Mouse (Mus musculus) G1E (cell line): ENCODE data around the gene Slc20a1. TPM values are rescaled to one million over a fixed set of nuclear protein-coding genes. Genes with fewer than 3 reads are reported as not detected.
A peak's percentile ranks its signal among the peaks of the same experiment; 100 is the strongest.

Experiments used
- ATAC-seq: 2 replicates; pipeline ENCODE4 v1.8.0; 2016; ENCODE audit warnings: mild to moderate bottlenecking; ENCODE audit not compliant: insufficient number of reproducible peaks, poor library complexity, low FRiP score, severe bottlenecking; ENCODE audit errors: extremely low read depth
- DNase-seq: peaks from one replicate; pipeline ENCODE4 v3.0.0; 2012; ENCODE audit warnings: low spot score
- H3K27me3 ChIP-seq: 2 replicates; pipeline ENCODE4 v1.6.1; 2012; ENCODE audit warnings: mild to moderate bottlenecking, low read length, inconsistent platforms; ENCODE audit not compliant: insufficient read depth
- H3K36me3 ChIP-seq: replicated peaks from 2 replicates; pipeline ENCODE3; 2012; ENCODE audit warnings: mild to moderate bottlenecking, inconsistent platforms
- H3K4me1 ChIP-seq: 2 replicates; pipeline ENCODE4 v1.6.1; 2012; ENCODE audit warnings: low read depth, low read length, inconsistent platforms, mixed read lengths; ENCODE audit not compliant: insufficient read depth
- H3K4me3 ChIP-seq: 2 replicates; pipeline ENCODE4 v1.5.1; 2012; ENCODE audit warnings: low read depth, mild to moderate bottlenecking, inconsistent platforms, low read length, moderate library complexity, mixed read lengths
- H3K9me3 ChIP-seq: replicated peaks from 2 replicates; pipeline ENCODE4 v1.6.1; 2012; ENCODE audit warnings: inconsistent platforms
- CTCF ChIP-seq: IDR thresholded peaks from 2 replicates; pipeline ENCODE4 v1.5.1; 2012; ENCODE audit warnings: low read depth, low read length, inconsistent platforms, mixed read lengths
- GATA1 ChIP-seq: IDR thresholded peaks from 2 replicates; pipeline ENCODE4 v1.6.1; 2012; ENCODE audit warnings: borderline replicate concordance, low read length, inconsistent platforms, mixed read lengths
- GATA2 ChIP-seq: IDR thresholded peaks from 2 replicates; pipeline ENCODE4 v1.6.1; 2012; ENCODE audit warnings: low read depth, low read length, inconsistent platforms, borderline replicate concordance
- POLR2AphosphoS5 ChIP-seq: IDR thresholded peaks from 2 replicates; pipeline ENCODE4 v1.6.1; 2012; ENCODE audit warnings: low read depth, low read length, inconsistent platforms; ENCODE audit not compliant: insufficient replicate concordance
- TAL1 ChIP-seq: conservative IDR thresholded peaks from 2 replicates; pipeline ENCODE4 v1.6.1; 2012; ENCODE audit warnings: low read depth, low read length, inconsistent platforms, mixed read lengths
- polyA plus RNA-seq: library from polyadenylated mRNA; stranded (reverse); fragments of >175 nt; gene quantifications from 2 replicates; pipeline ENCODE4 v1.2.3, GENCODE M21; 2012
- total RNA-seq, 2 experiments: library from RNA; stranded (forward) in 1 of 2; stranded (reverse) in 1 of 2; fragments of 200-1000 nt in 1 of 2; fragments of >200 nt in 1 of 2; fragmentation: Nextera tagmentation in 1 of 2; gene quantifications; 2 replicates each; pipeline ENCODE4 v1.2.3; 2014 to 2017

Slc20a1 gene
- total and polyA plus RNA-seq, 3 experiments: 31.6 to 88.4 (median 47.7) TPM

DNA sequence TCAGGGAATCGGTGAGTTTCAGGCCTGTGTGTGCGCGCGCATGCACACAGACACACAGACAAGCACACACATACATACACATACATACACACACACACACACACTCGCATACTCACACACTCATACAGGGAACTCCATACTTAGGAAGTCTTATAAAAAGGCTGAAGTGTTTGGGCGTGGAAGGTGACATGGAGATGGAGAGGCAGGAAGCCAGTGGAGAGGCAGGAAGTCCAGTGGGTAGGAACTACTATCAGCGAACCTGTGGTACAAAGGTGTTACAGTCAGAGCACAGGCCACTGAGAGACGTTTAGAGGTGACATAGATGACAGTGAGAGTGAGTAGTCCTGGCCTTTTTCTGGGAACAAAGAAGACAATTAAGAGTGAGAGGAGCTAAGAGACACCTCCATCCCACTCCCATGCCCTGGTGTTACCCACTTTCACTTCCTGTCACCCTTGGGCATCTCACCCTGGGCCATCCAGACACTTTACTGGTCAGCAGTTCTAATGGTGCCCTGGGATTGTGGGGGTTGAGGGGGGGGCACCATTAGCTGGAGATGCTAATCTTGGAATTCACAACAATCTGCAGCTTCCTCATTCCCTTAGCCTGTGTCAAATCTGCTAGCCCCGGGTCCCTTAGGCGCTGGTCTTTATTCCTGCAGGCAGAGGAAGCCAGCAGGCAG, 12.8 kb upstream of the Slc20a1 start:
- peaks cover 27% of the 10 kb centered on the region for H3K4me1 ChIP-seq
- no peaks in the 10 kb centered on the region; the same call in 1 of the 2 replicates for H3K27me3 ChIP-seq
- no peaks in the 10 kb centered on the region for H3K36me3 ChIP-seq
- TF ChIP-seq CTCF: no peak
- no peak for ATAC-seq
- no peak for DNase-seq
- H3K4me3 ChIP-seq: no peak overlapping the region
- H3K9me3 ChIP-seq: peaks cover 5% of the 10 kb centered on the region

GRCm38 (mm10) chr2:129186291-129186919, 12.2 kb upstream of the Slc20a1 start:
- no peak for ATAC-seq
- H3K4me3 ChIP-seq: no peak overlapping the region

GRCm38 (mm10) chr2:129192392-129193150, 6.0 kb upstream of the Slc20a1 start:
- ATAC-seq (no peak), DNase-seq (no peak)
- H3K4me1 ChIP-seq: peaks cover 12% of the 10 kb centered on the region
- H3K27me3 ChIP-seq: no peaks in the 10 kb centered on the region
- H3K4me3 ChIP-seq: no peak overlapping the region
- H3K9me3 ChIP-seq: peaks cover 5% of the 10 kb centered on the region
- TF ChIP-seq GATA1 (no peak), CTCF (no peak), GATA2 (no peak), POLR2AphosphoS5 (no peak), TAL1 (no peak)
- H3K36me3 ChIP-seq: no peaks in the 10 kb centered on the region

More at GRCm38 (mm10) chr2:129186291-129186919, 12.2 kb upstream of the Slc20a1 start:
- no peak for DNase-seq
- no peak for TF ChIP-seq GATA2
- no peak for TF ChIP-seq TAL1
- TF ChIP-seq POLR2AphosphoS5: no peak
- no peak for TF ChIP-seq GATA1
- no peak for TF ChIP-seq CTCF
- Histone ChIP-seq H3K27me3 (no peaks in the 10 kb centered on the region; the same call in 1 of the 2 replicates), H3K9me3 (peaks cover 5% of the 10 kb centered on the region), H3K36me3 (no peaks in the 10 kb centered on the region), H3K4me1 (peaks cover 27% of the 10 kb centered on the region)

- Histone ChIP-seq H3K27me3 (no peaks in the 10 kb centered on the region), H3K9me3 (no peaks in the 10 kb centered on the region), H3K4me3 (no peak overlapping the region), H3K36me3 (peaks cover 17% of the 10 kb centered on the region), H3K4me1 (peaks cover 35% of the 10 kb centered on the region)
- TF ChIP-seq GATA2 (no peak), POLR2AphosphoS5 (no peak), CTCF (no peak), TAL1 (no peak), GATA1 (no peak)
- no peak for DNase-seq
- ATAC-seq: no peak
These were observed 2.2 kb upstream of the Slc20a1 start for GRCm38 (mm10) chr2:129196317-129196716.

DNA sequence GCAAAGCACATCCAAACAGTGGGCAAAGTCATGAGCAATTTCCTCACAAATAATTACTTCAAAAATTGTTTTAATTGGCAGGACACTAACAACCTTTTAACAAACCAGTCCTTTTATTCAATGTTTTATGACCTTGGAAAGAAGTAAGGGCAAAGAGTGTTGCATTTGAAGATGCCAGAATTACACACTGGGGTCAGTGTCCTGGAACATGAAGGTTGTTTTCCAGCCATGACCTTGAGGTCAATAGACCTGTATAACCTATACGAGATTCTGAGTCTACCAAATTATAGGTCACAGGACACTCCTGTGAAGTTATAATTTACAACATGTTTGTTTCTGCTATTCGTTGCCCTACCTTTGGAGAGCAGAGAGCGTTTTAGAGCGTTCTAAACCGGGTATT, 1.4 kb upstream of the Slc20a1 start:
- H3K4me1 ChIP-seq: peaks cover 41% of the 10 kb centered on the region

DNA sequence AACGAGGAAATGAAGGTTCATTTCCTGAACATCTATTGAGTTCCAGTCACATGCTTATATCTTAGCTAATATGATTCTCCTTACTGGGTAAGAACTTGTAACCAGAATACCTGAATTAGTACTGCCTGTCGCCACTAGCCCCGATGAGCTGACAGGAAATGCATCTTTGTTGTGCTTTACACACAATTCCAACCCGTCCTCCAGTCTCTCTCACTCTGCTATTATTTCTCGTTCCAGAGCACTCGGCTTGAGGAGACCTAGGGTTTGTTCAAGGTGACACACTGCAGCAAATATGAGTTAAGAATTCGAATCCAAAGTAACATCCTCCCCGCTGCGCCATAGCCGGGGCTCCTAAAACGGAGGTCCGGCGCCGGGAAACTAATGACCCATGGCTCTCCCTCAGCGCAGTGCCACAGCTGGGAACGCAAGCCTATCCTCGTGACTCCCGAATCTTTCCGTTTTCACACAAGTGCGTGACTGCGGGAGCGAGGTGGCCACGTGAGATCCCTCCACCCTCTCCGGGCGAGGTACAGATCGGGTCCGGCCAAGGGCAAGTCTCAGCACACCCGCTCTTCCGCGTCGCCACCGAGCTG, 625 bp upstream of the Slc20a1 start:
- H3K36me3 ChIP-seq: peaks cover 33% of the 10 kb centered on the region
- ATAC-seq: no peak

More for the DNA sequence above, 1.4 kb upstream of the Slc20a1 start:
- Histone ChIP-seq H3K36me3 (peaks cover 26% of the 10 kb centered on the region), H3K9me3 (no peaks in the 10 kb centered on the region), H3K27me3 (no peaks in the 10 kb centered on the region), H3K4me3 (no peak overlapping the region; the same call in 1 of the 2 replicates)
- no peak for TF ChIP-seq POLR2AphosphoS5
- no peak for TF ChIP-seq CTCF
- TF ChIP-seq GATA1: no peak
- TF ChIP-seq TAL1: no peak
- no peak for TF ChIP-seq GATA2
- ATAC-seq (no peak), DNase-seq (no peak)

More for the DNA sequence above, 625 bp upstream of the Slc20a1 start:
- TF ChIP-seq CTCF (no peak), TAL1 (no peak), POLR2AphosphoS5 (no peak), GATA1 (no peak), GATA2 (no peak)
- Histone ChIP-seq H3K4me3 (peak overlapping the region; percentile 91), H3K4me1 (peaks cover 46% of the 10 kb centered on the region), H3K27me3 (no peaks in the 10 kb centered on the region), H3K9me3 (no peaks in the 10 kb centered on the region)
- DNase-seq: no peak
